Mouse (Mus musculus): ENCODE measurements around the gene Mmp24.
A peak's percentile ranks its signal among the peaks of the same experiment; 100 is the strongest.
"Not testable (repeated sequence)": the region's sequence is repeated elsewhere in the genome, so short reads cannot be mapped to it uniquely, and the experiment has no call there.

Gene Mmp24

GRCm38 (mm10) chr2:155774927-155775684 is at the start of gene Mmp24:
TSS of gene Mmp24 (plus strand) at chr2:155775342.
- no peak for DNase-seq (ENCODE audit: extremely low read depth, low read depth, low spot score)

DNA sequence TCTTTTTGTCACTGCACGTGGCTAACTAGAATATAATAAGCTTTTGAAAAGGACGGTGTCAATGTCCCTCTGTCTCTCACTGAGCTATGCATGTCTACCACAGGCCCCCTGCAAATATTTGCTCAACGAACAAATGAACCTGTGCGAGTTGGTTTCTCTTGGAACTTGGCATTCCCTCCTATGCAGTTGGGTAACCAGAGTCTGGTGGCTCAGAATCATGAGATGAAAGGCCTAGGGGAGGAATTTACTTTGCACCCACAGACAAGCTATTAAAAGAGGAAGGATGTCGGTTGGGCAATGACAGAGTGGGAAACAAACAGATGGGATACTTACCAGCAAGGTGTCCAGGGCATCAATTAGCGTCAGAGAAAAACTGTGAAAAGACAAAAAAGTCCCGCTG is 48.8 kb upstream of the Mmp24 start:
- peak; percentile 58 for DNase-seq (ENCODE audit: extremely low read depth, low read depth, low spot score)

- DNase-seq (ENCODE audit: extremely low read depth, low read depth, low spot score) = no peak
Observed at GRCm38 (mm10) chr2:155727764-155728395, 47.3 kb upstream of the Mmp24 start.

- DNase-seq (ENCODE audit: extremely low read depth, low read depth, low spot score) = no peak
Observed at GRCm38 (mm10) chr2:155728742-155729141, 46.4 kb upstream of the Mmp24 start.

DNA sequence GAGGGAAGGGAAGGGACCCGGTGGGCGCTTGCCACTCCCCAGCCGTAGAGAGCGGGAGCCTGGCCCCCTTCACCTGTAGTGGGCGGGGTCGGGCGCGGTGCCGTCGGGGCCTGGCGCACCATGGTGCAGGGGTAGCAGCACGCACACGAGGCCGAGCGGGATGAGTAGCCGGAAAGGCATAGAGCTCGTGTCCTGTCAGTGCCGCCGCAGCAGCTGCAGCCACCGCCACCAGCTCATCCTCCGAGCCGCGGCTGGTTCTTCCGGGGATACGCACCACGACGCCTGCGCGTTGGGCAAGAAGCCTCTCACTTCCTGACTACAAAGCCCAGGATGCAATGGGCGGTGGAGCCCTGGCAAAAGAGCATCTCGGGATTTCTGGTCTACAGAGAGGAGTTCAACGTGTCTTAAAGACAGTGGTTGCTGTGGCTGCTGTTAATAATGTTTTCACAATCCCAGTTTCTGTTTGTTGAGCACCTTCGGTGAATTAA is 45.9 kb upstream of the Mmp24 start, which contains the start of gene Edem2:
TSS of gene Edem2 (minus strand) at position 318 of the 488 bp plus-strand sequence.
- DNase-seq (ENCODE audit: extremely low read depth, low read depth, low spot score) = peak; percentile 52

GRCm38 (mm10) chr2:155735080-155735479 is 40.1 kb upstream of the Mmp24 start:
- DNase-seq (ENCODE audit: extremely low read depth, low read depth, low spot score) = no peak

DNA sequence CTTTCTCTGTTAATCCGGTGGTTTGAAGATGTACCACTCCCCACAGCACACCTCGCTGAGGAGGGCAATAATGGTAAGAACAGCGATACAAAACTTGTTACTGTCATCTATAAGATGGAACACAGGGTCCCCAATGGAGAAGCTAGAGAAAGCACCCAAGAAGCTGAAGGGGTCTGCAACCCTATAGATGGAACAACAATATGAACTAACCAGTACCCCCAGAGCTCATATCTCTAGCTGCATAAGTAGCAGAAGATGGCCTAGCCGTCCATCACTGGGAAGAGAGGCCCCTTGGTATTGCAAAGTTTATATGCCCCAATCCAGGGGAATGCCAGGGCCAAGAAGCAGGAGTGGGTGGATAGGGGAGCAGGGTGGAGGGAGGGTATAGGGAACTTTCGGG is 39.4 kb upstream of the Mmp24 start, which contains the start of gene Gm17581:
TSS of gene Gm17581 (minus strand) at position 101 of the 400 bp plus-strand sequence.
- DNase-seq (ENCODE audit: extremely low read depth, low read depth, low spot score) = not testable (repeated sequence)

GRCm38 (mm10) chr2:155736936-155737335 is 38.2 kb upstream of the Mmp24 start:
- no peak for DNase-seq (ENCODE audit: extremely low read depth, low read depth, low spot score)

GRCm38 (mm10) chr2:155737803-155738202 is 37.3 kb upstream of the Mmp24 start:
- DNase-seq (ENCODE audit: extremely low read depth, low read depth, low spot score) = no peak

DNA sequence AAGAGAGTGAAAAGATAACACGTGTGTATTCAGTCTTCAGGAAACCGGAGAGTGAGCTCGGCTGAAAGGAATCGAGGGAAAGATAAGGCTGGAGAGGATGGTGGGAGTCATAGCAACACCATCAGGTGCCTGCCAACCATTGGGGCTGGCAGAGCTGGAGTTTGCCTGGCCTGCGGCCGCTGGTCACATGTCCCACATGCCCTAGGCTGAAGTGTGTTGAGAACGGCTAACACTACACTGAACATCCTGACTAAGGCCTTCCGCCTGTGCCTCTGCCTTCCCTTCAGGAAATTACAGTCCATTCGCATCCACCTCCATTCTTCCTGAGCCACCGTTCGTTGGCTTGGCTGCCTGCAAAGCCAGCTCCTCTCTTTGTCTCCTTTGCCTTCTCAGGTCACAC is 32.9 kb upstream of the Mmp24 start:
- no peak for DNase-seq (ENCODE audit: extremely low read depth, low read depth, low spot score)

DNA sequence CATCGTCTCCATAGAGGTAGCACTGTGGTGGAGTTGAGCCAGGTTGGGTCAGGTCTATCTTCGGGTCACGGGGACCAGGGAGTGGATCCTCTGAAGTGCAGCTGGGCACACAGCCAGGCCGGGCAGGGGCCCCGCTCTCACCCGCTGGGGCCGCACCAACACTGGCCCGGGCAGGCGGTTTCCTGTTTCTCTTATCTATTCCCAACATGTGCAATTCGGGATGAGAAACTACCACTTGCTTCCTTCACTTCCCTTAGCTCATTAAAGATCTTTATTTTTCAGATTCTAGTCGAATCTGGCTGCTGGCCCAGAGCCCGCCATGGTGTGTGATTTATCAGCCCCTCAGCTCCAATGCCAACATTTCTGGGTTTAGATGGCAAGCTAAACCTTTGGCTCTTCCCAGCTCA is 32.2 kb upstream of the Mmp24 start:
- DNase-seq (ENCODE audit: extremely low read depth, low read depth, low spot score) = no peak

- DNase-seq (ENCODE audit: extremely low read depth, low read depth, low spot score) = no peak
Observed at GRCm38 (mm10) chr2:155743351-155743750, 31.8 kb upstream of the Mmp24 start.

DNA sequence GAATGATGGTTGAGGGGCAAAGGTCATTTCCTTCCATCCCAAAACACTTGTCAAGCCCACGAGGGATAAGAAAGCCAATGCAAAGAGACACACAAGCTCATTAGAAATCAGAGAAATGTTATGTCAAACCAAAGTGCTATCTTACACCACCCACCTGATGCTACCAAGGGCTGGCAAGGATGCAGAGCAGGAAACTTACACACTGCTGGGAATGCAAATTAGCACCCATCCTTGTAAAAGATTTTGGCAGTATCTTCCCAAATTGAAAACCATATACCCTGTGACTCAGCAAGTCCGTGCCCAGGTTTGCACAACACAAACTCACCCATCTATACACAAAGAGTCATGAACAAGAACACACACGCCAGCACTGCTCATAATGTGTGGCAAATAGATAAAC is 29.7 kb upstream of the Mmp24 start:
- no peak for DNase-seq (ENCODE audit: extremely low read depth, low read depth, low spot score)

DNA sequence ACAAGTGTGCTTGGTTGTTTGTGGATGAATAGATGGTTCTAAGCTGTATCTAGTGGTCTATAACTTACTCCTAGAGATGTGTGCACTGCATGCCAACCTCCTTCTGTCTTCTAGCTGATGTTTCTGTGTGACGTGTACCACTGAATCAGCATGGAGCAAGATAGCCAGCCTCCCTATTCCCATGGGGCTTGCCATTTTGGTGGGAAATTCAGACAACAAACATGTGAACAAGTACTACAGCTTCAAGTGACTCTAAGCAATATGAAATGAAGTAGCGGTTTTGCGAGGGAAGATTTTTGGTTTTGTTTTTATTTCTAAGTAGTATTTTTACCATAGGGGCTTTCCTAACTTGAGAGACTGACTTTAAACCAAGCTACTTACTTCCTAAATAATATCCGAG is 25.7 kb upstream of the Mmp24 start:
- no peak for DNase-seq (ENCODE audit: extremely low read depth, low read depth, low spot score)

- no peak for DNase-seq (ENCODE audit: extremely low read depth, low read depth, low spot score)
Observed at GRCm38 (mm10) chr2:155751014-155751786, 23.9 kb upstream of the Mmp24 start, which contains the start of gene Procr. TSS of gene Procr (plus strand) at chr2:155751117.

DNA sequence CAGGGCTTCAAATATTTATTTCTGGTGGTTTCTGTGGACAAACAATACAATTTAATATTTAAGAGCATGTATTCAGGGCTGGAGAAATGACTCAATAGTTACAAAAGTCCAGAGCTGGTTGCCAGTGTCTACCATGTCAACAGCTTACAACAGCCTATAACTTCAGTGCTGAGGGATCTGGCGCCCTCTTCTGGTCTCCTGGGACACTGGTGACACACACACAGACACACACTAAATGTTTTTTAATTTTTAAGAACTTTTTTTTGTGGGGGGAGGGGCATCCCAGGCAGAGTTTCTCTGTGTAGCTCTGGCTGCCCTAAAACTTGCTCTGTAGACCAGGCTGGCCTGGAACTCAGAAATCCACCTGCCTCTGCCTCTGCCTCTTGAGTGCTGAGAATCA is 19.4 kb upstream of the Mmp24 start:
- DNase-seq (ENCODE audit: extremely low read depth, low read depth, low spot score) = peak; percentile 13

GRCm38 (mm10) chr2:155756855-155757566 is 18.1 kb upstream of the Mmp24 start:
- DNase-seq (ENCODE audit: extremely low read depth, low read depth, low spot score) = no peak

GRCm38 (mm10) chr2:155764679-155765418 is 10.3 kb upstream of the Mmp24 start:
- DNase-seq (ENCODE audit: extremely low read depth, low read depth, low spot score) = no peak

DNA sequence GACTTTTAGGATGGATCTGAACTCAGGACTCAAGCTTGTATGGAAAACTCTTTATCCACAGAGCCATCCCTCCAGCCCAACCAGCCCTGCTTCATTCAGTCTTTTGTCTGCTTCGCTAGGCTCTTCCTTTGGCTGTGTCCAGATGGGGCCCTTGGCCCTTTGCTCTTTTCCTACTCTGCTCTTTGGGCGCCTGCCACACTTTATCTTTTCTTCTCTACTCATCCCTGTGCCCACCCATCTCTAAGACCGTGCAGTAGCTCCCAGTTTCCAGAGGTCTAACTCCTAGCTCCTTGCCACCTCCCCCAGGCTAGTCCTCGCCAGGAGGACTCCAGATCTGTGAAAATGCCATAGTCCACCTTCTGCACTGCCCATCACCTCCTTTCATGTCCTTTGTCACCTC is 1.5 kb upstream of the Mmp24 start:
- no peak for DNase-seq (ENCODE audit: extremely low read depth, low read depth, low spot score)
